Mouse (Mus musculus): ENCODE data around the gene Gm10577.

Gm10577 gene

GRCm38 (mm10) chr4:101020596-101020995, at the start of gene Gm10577:
Gene Gm10577, minus strand, starts transcription at chr4:101020696.
- DNase-seq: no peak

DNA sequence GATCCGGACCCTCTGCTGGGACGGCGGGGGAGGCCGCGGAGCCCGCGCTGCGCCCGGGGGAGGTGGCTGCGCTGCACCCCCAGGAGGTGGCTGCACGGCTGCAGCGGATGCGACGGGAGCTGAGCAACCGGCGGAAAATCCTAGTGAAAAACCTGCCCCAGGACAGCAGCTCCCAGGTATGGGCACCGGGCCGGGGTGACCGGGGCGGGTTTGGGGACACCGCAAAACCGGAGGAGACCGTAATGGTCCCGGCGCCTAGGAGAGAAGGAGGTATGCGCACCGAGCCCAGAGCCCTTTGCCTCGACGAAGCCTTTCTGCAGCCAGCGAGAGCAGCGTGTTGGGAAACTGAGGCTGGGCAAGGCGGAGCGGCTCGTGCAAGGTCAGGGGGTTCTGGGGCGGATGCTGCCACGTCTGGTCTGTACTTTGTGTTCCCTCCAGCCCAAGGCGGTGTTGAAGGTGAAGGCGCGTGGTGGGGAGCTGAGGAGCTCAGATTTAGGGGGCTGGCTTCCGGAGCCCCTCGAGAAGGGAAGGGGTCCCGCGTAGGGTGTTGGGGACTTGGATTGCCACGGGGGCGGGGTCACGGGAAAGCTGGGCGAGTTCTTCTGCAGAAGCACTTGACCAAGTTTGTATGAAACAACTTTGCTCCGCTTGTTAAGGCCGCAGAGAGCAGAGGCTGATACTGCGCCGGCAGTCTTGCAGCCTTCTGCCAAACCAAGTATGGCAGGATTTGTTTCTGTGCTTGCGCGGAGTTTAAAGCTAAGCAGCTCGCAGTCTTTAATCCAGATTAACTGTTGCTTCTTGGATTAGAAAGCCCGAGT, 48.9 kb upstream of the Gm10577 start:
- no peak for DNase-seq

- DNase-seq: peak; percentile 49
These were observed 48.3 kb upstream of the Gm10577 start, which contains the start of gene Raver2 for GRCm38 (mm10) chr4:101068786-101069153. Gene Raver2, plus strand, starts transcription at chr4:101068983.

DNA sequence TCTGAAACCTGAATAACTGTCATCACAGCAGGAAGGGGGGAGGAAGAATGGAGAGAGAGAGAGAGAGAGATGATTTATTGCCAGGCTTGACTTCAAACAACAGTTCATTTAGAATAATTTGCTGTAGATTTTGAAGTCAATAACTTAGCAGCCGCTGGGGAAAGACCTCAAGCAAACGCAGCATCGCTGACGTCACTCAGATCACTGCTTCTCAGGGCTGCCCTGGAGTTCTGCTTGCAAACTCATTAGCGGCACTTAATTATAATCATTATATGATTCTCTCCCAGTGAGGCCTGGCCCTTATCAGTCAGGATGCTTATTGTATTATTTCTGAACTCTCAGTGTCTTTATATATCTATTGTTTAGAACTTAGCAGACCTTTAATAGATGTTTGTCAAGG, 45.9 kb upstream of the Gm10577 start:
- DNase-seq: no peak

GRCm38 (mm10) chr4:101062146-101062545, 41.6 kb upstream of the Gm10577 start:
- peak; percentile 23 for DNase-seq

- DNase-seq: no peak
These were observed 26.1 kb upstream of the Gm10577 start for GRCm38 (mm10) chr4:101046576-101046975.

- no peak for DNase-seq
These were observed 23.7 kb upstream of the Gm10577 start for GRCm38 (mm10) chr4:101044149-101044548.

GRCm38 (mm10) chr4:101043691-101044090, 23.2 kb upstream of the Gm10577 start:
- DNase-seq: no peak

GRCm38 (mm10) chr4:101037156-101037555, 16.7 kb upstream of the Gm10577 start:
- peak; percentile 70 for DNase-seq

DNA sequence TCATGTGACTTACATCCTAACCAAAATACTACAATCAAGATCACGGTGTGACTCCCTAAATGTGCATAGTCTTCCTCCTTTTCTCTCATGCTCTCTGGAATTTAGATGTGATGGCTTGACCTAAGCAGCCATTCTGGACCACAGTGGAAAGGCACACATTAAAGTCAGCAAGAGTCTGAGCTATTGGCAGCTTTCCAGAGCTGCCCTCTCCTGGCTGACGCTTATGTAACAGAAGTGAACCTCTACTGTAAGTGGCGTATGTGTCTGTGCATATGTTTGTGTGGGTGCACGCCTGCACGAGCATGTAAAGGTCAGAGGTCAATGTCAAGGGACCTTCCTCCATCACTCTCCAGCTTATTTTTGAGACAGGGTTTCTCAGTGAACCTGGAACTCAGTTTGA, 14.6 kb upstream of the Gm10577 start:
- DNase-seq: no peak

DNA sequence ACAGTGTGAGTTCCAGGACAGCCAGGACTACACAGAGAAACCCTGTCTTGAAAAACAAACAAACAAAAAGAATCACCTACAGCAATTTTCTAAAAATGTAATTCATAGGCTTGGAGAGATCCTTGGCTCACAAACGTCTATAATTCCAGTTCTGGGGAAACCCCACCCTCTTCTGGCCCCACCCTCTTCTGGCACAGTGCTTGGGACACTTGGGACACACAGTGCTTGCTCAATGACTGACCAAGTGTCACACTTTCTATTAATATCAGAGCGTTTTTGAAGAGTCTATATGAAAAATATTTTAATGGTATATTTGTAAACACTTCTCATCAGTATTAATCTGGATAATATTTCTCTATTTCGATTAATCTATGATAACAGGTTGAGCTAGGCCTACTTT, 12.6 kb upstream of the Gm10577 start:
- no peak for DNase-seq

DNA sequence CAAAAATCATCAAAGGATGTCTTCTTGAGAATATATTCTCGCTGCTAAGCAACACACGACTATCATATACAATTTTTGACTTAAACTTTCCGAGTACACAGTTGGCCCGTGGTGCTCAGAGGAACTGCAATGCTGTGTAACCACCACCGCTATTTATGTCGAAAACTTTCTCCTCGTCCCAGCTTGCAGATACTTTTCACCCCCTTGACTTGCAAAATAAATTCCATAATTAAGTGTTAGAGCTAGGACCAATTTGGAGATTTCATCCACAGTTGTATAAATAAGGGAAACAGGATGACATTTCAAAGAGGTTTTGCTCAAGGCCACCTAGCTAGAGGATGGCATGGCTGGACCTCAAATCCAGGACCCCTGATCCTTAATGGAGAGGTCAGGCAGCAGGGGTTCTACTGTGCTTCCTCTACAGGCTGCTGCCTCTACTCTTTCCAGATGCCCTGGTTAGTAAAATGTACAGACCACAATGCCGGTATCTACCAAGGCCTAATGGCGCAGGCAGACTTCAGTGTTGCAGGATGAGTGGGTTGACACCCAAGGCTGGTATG, 7.4 kb upstream of the Gm10577 start:
- DNase-seq: no peak

- peak; percentile 48 for DNase-seq
These were observed 6.5 kb upstream of the Gm10577 start for GRCm38 (mm10) chr4:101026995-101027394.

GRCm38 (mm10) chr4:101026566-101026965, 6.1 kb upstream of the Gm10577 start:
- DNase-seq: peak; percentile 87

DNA sequence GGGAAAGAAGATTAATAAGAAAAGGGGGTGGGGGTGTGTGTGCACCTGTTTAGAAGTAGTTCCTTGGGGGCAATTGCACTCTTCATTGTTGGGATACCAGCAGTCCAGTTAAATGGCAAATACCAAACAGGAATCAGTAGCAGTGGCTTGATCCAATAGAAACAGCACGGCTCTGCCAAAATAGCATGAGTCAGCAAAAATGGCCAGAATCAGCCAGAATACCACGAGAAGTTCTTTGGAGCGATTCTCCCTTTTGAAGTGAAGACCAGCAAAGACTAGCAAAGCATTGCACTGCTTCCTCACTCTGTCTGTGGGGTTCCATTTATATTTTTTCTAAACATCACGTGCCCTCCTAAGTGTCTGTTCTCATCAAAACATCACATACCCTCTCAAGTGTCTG, 2.7 kb downstream of the Gm10577 start:
- DNase-seq: no peak

- no peak for DNase-seq
These were observed 11.4 kb downstream of the Gm10577 start for GRCm38 (mm10) chr4:101009092-101009491.

DNA sequence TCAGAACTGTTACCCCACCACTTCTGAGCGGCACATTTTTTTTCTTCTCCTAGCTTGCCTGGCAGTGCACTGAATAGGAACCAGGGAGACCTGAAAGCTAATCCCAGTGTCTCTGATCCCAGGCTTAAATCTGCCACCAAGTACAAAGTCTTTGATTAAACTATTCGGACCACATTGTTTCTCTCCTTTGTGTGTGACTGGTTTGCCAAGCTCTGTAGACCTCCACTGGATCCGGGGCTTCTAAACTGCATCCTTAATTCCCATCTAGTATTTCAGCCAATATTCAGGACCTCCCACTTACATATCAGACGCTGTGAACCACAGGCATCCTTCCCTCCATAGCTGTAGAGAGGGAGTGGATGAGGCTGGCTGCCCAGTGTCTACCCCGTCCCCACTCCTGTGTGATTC, 12.1 kb downstream of the Gm10577 start:
- no peak for DNase-seq

- DNase-seq: no peak
These were observed 17.5 kb downstream of the Gm10577 start for GRCm38 (mm10) chr4:101002961-101003360.

GRCm38 (mm10) chr4:101001073-101001472, 19.4 kb downstream of the Gm10577 start:
- DNase-seq: no peak

DNA sequence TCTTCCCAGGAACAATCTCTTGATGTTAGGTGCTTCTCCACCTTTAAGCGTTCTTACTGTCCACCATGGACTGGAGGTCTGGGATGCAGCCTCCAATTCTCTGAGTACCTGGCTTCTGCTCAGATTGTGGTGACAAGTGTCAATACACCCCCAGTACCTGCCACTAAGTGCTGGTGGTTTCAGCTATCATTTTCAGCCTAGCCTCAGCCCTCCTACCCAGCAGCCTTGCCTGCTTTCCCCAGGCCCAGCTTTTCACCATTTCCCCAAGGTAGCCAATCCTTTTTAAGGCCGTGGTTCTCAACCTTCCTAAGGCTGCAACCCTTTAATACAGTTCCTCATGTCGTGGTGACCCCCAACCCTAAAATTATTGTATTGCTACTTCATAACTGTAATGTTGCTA, 19.9 kb downstream of the Gm10577 start:
- DNase-seq: no peak

GRCm38 (mm10) chr4:100998906-100999305, 21.6 kb downstream of the Gm10577 start:
- no peak for DNase-seq

GRCm38 (mm10) chr4:100998145-100998544, 22.4 kb downstream of the Gm10577 start:
- no peak for DNase-seq

DNA sequence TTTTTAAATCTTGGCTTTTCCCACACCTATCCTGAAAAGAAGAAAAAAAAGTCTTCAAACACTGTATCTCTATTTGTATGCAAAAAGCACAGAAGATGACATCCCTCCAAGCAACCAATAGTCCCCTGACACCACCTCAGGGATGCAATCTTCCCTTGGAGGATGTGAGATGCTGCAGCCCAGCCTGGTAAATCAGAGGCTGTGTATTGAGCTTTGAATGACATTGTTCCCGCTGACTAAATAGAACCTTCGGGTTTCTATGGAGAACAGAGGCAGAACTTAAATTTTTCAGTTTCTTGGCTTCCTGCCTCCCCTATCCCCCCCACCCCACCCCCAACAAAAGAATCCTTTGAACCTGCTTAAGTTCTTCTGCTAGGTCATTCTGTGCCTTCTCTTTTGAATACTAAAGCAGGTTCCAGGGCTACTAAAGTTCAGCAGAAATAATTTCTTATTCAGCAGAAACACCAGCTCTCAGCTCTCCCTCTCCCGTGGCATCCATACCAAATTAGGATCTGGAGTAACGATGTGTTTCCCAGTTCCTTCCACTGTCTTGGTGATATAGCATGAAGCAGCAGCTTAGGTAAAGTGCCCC, 24.3 kb downstream of the Gm10577 start:
- DNase-seq: no peak

GRCm38 (mm10) chr4:100995617-100996016, 24.9 kb downstream of the Gm10577 start:
- DNase-seq: no peak
